Mouse (Mus musculus) stomach, postnatal 0 days (tissue): ENCODE measurements at regions not wholly inside any gene's neighbourhood (a gene's known extent, or its start where the extent isn't known, plus 50 kb on each side); places are given as distances from the start of the nearest gene placed in this dataset.

ENCODE experiments used
- CTCF ChIP-seq: IDR thresholded peaks from 2 replicates; pipeline ENCODE4 v1.5.1; 2016; ENCODE audit warnings: antibody characterized with exemption, low read depth, mild to moderate bottlenecking, moderate library complexity
- EP300 ChIP-seq: optimal IDR thresholded peaks from 2 replicates; pipeline ENCODE3; 2016; ENCODE audit warnings: antibody characterized with exemption

- TF ChIP-seq CTCF = peak; percentile 87
- TF ChIP-seq EP300 = no peak
Measured at GRCm38 (mm10) chr3:70104828-70105399, 97.5 kb downstream of the Otol1 start.
